Mouse (Mus musculus): ENCODE results near the gene Coq8b. TPM values are rescaled to one million over a fixed set of nuclear protein-coding genes. Genes with fewer than 3 reads are reported as not detected.

The Coq8b gene
- polyA plus RNA-seq, 1 experiment from 2014 or later: 27.2 TPM

DNA sequence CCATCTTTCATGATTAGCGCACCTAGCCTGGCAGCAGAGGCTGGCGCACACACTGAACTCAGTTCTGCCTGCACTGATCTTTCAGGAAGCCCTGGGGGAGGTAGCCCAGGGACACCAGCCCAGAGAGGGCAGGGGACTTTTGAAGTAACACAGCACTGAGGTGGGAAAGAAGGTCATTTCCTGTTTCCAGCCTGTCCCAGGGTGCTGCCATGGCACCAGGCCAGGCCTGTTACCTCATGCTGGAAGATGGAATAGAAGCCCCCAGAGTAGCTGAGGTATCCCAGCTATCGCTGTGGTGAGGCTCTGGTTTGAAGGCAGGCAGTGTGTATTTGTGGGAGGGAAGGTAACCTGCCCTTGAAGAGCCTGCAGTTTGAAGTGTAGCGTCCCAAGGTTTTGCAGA, 42.1 kb downstream of the Coq8b start:
- no peaks in the 10 kb centered on the region for H3K4me1 ChIP-seq (replicated peaks; ENCODE audit: control insufficient read depth, insufficient read depth, low read length)
- no peak overlapping the region for H3K9ac ChIP-seq (replicated peaks; ENCODE audit: low read depth, low read length)
- H3K9me3 ChIP-seq (ENCODE audit: control insufficient read depth, low read length): no peaks in the 10 kb centered on the region
- ATAC-seq: no peak
- H3K4me3 ChIP-seq (replicated peaks; ENCODE audit: low read length): no peak overlapping the region
- peaks cover 65% of the 10 kb centered on the region for H3K36me3 ChIP-seq (ENCODE audit: control insufficient read depth, insufficient read depth)
- no peak overlapping the region for H3K4me2 ChIP-seq (ENCODE audit: low read length)
- WGBS: 88% methylated on average over 4 of the region's 4 CpGs
- H3K27ac ChIP-seq (ENCODE audit: low read length): no peak overlapping the region
- H3K27me3 ChIP-seq (replicated peaks; ENCODE audit: control insufficient read depth, insufficient read depth, low read length): no peaks in the 10 kb centered on the region

DNA sequence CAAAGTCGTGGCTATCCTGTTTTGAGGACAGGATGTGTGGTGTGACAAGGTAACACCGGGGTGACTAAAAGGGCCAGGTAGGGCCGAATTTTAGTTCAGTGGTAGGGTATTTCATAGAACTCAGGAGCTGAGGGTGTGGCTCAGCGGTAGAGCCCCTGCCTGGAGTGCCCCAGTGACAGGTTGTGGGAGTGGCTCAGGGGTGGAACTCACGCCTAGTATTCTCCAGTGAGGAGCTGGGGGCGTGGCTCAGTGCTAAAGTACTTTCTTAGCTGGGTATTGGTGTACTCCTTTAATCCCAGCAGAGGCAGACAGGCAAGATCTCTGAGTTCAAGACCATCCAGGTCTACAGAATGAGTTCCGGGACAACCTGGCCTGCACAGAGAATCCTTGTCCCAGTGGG, 43.2 kb downstream of the Coq8b start:
- Histone ChIP-seq H3K4me3 (replicated peaks; ENCODE audit: low read length) (no peak overlapping the region), H3K9ac (replicated peaks; ENCODE audit: low read depth, low read length) (no peak overlapping the region), H3K27ac (ENCODE audit: low read length) (no peak overlapping the region), H3K4me1 (replicated peaks; ENCODE audit: control insufficient read depth, insufficient read depth, low read length) (no peaks in the 10 kb centered on the region), H3K36me3 (ENCODE audit: control insufficient read depth, insufficient read depth) (peaks cover 64% of the 10 kb centered on the region), H3K27me3 (replicated peaks; ENCODE audit: control insufficient read depth, insufficient read depth, low read length) (no peaks in the 10 kb centered on the region), H3K4me2 (ENCODE audit: low read length) (no peak overlapping the region), H3K9me3 (ENCODE audit: control insufficient read depth, low read length) (no peaks in the 10 kb centered on the region)
- ATAC-seq: no peak
- WGBS: 68% methylated on average over 7 of the region's 7 CpGs

DNA sequence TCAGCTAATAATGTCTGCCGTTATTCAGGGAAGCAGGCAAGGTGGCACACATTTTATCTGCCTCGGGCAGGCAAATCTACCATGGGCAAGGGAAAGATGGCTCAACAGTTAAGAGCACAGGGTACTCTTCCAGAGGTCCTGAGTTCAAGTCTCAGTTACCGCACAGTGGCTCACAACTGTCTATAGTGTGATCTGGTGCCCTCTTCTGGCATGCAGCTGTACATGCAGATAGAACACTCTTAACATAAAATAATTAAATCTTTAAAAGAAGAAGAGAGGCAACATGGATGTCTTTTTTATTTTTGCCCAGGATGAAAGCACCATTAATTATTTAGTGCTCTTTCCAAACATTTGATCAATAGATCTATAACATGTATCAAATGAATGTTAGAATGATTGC, 44.4 kb downstream of the Coq8b start:
- no peak overlapping the region for H3K4me3 ChIP-seq (replicated peaks; ENCODE audit: low read length)
- H3K9ac ChIP-seq (replicated peaks; ENCODE audit: low read depth, low read length): no peak overlapping the region
- H3K9me3 ChIP-seq (ENCODE audit: control insufficient read depth, low read length): no peaks in the 10 kb centered on the region
- 93% methylated on average over 3 of the region's 3 CpGs for WGBS
- H3K36me3 ChIP-seq (ENCODE audit: control insufficient read depth, insufficient read depth): peaks cover 64% of the 10 kb centered on the region
- H3K27me3 ChIP-seq (replicated peaks; ENCODE audit: control insufficient read depth, insufficient read depth, low read length): no peaks in the 10 kb centered on the region
- no peaks in the 10 kb centered on the region for H3K4me1 ChIP-seq (replicated peaks; ENCODE audit: control insufficient read depth, insufficient read depth, low read length)
- no peak overlapping the region for H3K27ac ChIP-seq (ENCODE audit: low read length)
- ATAC-seq: no peak
- H3K4me2 ChIP-seq (ENCODE audit: low read length): no peak overlapping the region

DNA sequence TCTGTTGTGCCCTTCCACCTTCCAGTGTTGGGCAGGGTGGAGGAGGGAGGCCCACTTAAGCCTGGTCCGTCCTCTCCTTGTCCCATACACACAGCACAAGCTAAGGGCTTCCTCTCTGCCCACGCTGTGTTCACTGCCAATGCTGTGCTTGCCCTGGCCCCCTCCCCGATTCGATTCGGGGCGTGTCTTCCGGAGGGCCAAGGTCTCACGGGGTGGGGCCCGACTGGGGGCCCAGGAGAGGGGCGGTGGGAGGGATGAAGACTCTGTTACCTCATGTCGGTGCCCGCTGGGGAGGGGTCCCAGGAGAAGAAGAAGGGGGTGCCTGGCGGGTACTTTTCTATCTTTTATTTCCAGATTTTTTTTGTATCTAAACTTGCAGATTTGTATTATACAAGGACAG, 48.9 kb downstream of the Coq8b start:
- Histone ChIP-seq H3K4me3 (replicated peaks; ENCODE audit: low read length) (no peak overlapping the region), H3K36me3 (ENCODE audit: control insufficient read depth, insufficient read depth) (peaks cover 39% of the 10 kb centered on the region), H3K9me3 (ENCODE audit: control insufficient read depth, low read length) (no peaks in the 10 kb centered on the region), H3K27ac (ENCODE audit: low read length) (no peak overlapping the region), H3K4me2 (ENCODE audit: low read length) (no peak overlapping the region), H3K4me1 (replicated peaks; ENCODE audit: control insufficient read depth, insufficient read depth, low read length) (no peaks in the 10 kb centered on the region), H3K27me3 (replicated peaks; ENCODE audit: control insufficient read depth, insufficient read depth, low read length) (no peaks in the 10 kb centered on the region), H3K9ac (replicated peaks; ENCODE audit: low read depth, low read length) (no peak overlapping the region)
- no peak for ATAC-seq
- 74% methylated on average over 13 of the region's 13 CpGs for WGBS

DNA sequence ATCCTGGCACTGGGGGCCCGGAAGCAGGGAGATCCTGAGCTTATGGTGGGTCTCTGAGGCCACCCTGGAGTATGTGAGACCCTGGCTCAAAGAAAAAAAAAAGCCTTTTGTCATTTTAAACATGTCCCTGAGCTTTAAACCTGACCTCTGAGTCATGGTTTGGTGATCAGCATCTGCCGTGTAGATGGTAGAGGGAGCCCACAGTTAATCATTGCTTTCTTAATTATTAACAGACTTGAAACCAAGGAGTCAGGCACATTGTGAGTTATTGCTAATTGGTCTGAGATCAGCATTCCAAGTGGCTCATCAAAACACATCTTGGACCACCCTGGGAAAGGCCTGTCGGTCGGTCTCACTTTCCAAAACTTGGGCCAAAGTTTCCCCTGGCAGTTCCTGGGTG, 49.4 kb downstream of the Coq8b start:
- no peaks in the 10 kb centered on the region for H3K9me3 ChIP-seq (ENCODE audit: control insufficient read depth, low read length)
- no peak overlapping the region for H3K27ac ChIP-seq (ENCODE audit: low read length)
- 48% methylated on average over 4 of the region's 4 CpGs for WGBS
- H3K4me3 ChIP-seq (replicated peaks; ENCODE audit: low read length): no peak overlapping the region
- H3K27me3 ChIP-seq (replicated peaks; ENCODE audit: control insufficient read depth, insufficient read depth, low read length): no peaks in the 10 kb centered on the region
- H3K9ac ChIP-seq (replicated peaks; ENCODE audit: low read depth, low read length): no peak overlapping the region
- H3K4me1 ChIP-seq (replicated peaks; ENCODE audit: control insufficient read depth, insufficient read depth, low read length): no peaks in the 10 kb centered on the region
- peaks cover 34% of the 10 kb centered on the region for H3K36me3 ChIP-seq (ENCODE audit: control insufficient read depth, insufficient read depth)
- no peak overlapping the region for H3K4me2 ChIP-seq (ENCODE audit: low read length)
- ATAC-seq: no peak

DNA sequence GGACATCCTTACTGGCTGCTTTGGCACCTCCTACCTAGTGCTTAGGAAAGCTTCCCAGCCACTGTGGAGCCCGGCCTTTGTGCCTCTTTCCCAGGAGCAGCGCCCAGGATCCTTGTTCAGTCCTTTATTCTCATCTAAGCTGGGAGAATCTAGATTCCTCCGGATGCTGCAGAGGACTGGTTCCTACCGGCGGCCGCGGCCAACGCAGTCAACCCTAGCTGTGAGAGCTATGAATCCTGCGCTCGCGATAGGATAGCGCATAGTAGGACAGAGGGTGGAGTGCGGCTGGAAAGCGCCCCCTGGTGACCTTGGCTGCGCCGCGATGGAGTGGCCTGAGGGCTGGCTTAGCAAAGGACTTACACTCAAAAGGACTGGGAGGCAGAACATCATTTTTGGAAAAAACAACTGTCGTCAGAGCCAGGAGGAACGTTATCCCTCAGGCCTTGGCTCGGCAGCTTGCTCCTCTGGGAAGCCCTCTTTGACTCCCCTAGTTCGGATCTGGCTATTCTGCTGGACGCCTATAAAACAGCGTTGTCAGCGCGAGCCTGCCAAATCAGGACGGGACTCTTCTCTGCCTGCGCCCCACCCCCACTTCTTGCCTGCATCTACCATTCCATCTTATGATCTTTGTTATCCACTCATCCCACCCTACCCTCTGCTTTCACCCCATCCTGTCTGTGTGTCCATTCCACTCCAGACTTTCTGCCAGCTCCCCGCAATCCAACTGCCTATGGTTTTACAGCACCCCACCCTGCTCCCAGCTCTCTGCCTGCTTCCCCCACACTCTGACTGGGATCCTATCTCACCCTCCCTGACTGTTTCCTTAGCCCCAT, 52.3 kb downstream of the Coq8b start:
- H3K27ac ChIP-seq (ENCODE audit: low read length): no peak overlapping the region
- ATAC-seq: peak; percentile 56
- H3K4me2 ChIP-seq (ENCODE audit: low read length): peak overlapping the region; percentile 6
- peaks cover 16% of the 10 kb centered on the region; the same call in 1 of the 2 replicates for H3K36me3 ChIP-seq (ENCODE audit: control insufficient read depth, insufficient read depth)
- no peaks in the 10 kb centered on the region for H3K27me3 ChIP-seq (replicated peaks; ENCODE audit: control insufficient read depth, insufficient read depth, low read length)
- H3K4me1 ChIP-seq (replicated peaks; ENCODE audit: control insufficient read depth, insufficient read depth, low read length): no peaks in the 10 kb centered on the region
- H3K9ac ChIP-seq (replicated peaks; ENCODE audit: low read depth, low read length): no peak overlapping the region
- no peak overlapping the region for H3K4me3 ChIP-seq (replicated peaks; ENCODE audit: low read length)
- under 1% methylated on average over 28 of the region's 28 CpGs for WGBS
- no peaks in the 10 kb centered on the region for H3K9me3 ChIP-seq (ENCODE audit: control insufficient read depth, low read length)

DNA sequence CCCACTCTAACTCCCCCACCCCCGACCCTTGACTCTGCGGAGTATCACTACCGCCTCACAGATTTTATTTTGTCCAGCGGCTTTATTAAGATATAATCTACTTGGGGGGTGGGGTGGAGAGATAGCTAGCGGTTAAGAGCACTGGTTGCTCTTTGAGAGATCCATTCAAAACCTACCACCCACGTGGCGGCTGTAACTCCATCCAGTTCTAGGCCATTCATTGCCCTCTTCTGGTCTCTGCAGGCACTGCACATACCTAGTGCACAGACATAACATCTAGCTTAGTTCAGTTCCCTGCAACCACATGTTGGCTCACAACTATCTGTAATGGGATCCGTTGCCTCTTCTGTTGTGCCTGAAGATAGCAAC, 52.9 kb downstream of the Coq8b start:
- H3K27me3 ChIP-seq (replicated peaks; ENCODE audit: control insufficient read depth, insufficient read depth, low read length): no peaks in the 10 kb centered on the region
- no peaks in the 10 kb centered on the region for H3K9me3 ChIP-seq (ENCODE audit: control insufficient read depth, low read length)
- peak; percentile 85 for ATAC-seq
- 0 out of 2 replicates have a peak overlapping the region, but pooled peaks have one; percentile 6 for H3K4me2 ChIP-seq (ENCODE audit: low read length)
- H3K36me3 ChIP-seq (ENCODE audit: control insufficient read depth, insufficient read depth): peaks cover 11% of the 10 kb centered on the region; the same call in 1 of the 2 replicates
- H3K27ac ChIP-seq (ENCODE audit: low read length): no peak overlapping the region
- 3% methylated on average over 8 of the region's 8 CpGs for WGBS
- H3K4me1 ChIP-seq (replicated peaks; ENCODE audit: control insufficient read depth, insufficient read depth, low read length): no peaks in the 10 kb centered on the region
- H3K9ac ChIP-seq (replicated peaks; ENCODE audit: low read depth, low read length): no peak overlapping the region
- no peak overlapping the region for H3K4me3 ChIP-seq (replicated peaks; ENCODE audit: low read length)

DNA sequence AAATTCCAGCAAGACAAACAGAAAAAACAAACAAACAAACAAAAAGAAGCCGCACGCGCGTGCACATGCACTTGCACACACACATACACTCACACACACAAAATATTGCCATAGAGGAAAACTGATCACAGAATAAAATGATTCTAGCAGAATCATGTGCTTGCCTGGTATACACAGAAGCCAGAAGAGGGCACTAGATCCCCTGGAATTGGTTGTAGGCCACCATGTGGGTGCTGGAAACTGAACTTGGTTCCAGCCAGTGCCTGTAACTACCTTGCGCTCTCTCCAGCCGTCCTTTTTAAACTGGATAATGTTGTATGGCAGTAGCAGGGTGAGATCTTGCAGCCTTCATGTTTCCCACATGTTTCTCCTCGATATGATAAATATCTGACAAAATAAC, 55.9 kb downstream of the Coq8b start:
- no peaks in the 10 kb centered on the region for H3K9me3 ChIP-seq (ENCODE audit: control insufficient read depth, low read length)
- H3K4me1 ChIP-seq (replicated peaks; ENCODE audit: control insufficient read depth, insufficient read depth, low read length): no peaks in the 10 kb centered on the region
- no peak overlapping the region for H3K27ac ChIP-seq (ENCODE audit: low read length)
- no peak for ATAC-seq
- no peaks in the 10 kb centered on the region for H3K27me3 ChIP-seq (replicated peaks; ENCODE audit: control insufficient read depth, insufficient read depth, low read length)
- H3K4me2 ChIP-seq (ENCODE audit: low read length): no peak overlapping the region
- WGBS: 87% methylated on average over 7 of the region's 7 CpGs
- no peaks in the 10 kb centered on the region for H3K36me3 ChIP-seq (ENCODE audit: control insufficient read depth, insufficient read depth)
- H3K9ac ChIP-seq (replicated peaks; ENCODE audit: low read depth, low read length): no peak overlapping the region
- no peak overlapping the region for H3K4me3 ChIP-seq (replicated peaks; ENCODE audit: low read length)

DNA sequence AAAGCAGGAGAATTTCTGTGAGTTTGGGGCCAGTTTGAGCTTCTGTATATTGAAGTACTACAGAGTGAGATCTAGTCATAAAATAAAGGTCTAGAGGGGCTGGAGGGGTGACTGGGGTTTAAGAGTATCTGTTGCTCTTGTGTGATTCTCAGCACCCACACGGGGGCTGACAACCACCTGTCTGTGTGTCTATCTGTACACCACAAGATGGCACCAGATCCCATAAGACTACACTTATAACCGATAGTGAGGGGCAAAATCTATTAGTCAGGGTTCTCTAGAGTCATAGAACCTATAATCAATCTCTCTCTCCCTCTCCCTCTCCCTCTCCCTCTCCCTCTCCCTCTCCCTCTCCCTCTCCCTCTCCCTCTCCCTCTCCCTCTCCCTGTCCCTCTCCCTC, 57.7 kb downstream of the Coq8b start:
- Histone ChIP-seq H3K4me2 (ENCODE audit: low read length) (no peak overlapping the region), H3K27me3 (replicated peaks; ENCODE audit: control insufficient read depth, insufficient read depth, low read length) (no peaks in the 10 kb centered on the region), H3K36me3 (ENCODE audit: control insufficient read depth, insufficient read depth) (no peaks in the 10 kb centered on the region), H3K27ac (ENCODE audit: low read length) (no peak overlapping the region), H3K4me1 (replicated peaks; ENCODE audit: control insufficient read depth, insufficient read depth, low read length) (no peaks in the 10 kb centered on the region), H3K9me3 (ENCODE audit: control insufficient read depth, low read length) (no peaks in the 10 kb centered on the region), H3K4me3 (replicated peaks; ENCODE audit: low read length) (no peak overlapping the region), H3K9ac (replicated peaks; ENCODE audit: low read depth, low read length) (no peak overlapping the region)
- 80% methylated on average over 2 of the region's 2 CpGs for WGBS
- ATAC-seq: no peak
